Mouse (Mus musculus): ENCODE measurements around the gene Hoxc6. TPM values are rescaled to one million over a fixed set of nuclear protein-coding genes. Genes with fewer than 3 reads are reported as not detected.

Gene Hoxc6
- polyA plus RNA-seq, 1 experiment from 2014 or later, result not detected

DNA sequence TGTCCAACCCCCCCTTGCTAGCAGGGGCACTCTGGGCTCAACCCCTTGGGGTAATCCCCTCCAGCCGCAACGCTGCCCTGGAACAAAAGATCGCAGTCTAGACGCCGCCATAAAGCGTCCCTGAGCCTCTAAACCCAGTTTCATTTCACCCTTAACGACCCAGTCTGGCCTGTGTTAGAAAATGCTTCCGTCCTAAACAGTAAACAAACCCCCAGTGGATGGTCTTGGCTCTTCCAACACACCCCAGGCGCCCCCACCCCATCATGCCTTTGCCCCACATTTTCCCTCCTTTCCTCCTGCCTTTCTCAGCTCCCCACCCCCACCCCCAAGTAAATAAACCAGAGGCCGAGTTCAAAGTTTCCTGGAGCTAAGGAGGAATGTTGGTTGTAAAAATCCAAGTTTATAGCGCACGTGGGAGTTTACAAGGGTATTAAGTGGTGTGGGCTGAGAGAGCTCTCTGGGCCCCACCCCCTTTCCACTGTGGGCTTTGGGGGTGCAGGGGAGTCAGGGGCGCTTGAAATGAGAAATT, 38.3 kb upstream of the Hoxc6 start:
- Histone ChIP-seq H3K27ac (ENCODE audit: low read length) (no peak overlapping the region), H3K27me3 (ENCODE audit: control insufficient read depth, insufficient read depth, low read depth, low read length) (peaks cover 95% of the 10 kb centered on the region), H3K4me3 (ENCODE audit: low read depth, low read length) (no peak overlapping the region), H3K36me3 (ENCODE audit: control insufficient read depth, insufficient read depth) (no peaks in the 10 kb centered on the region), H3K9me3 (replicated peaks; ENCODE audit: control insufficient read depth, low read length) (no peaks in the 10 kb centered on the region), H3K4me1 (ENCODE audit: control insufficient read depth, low read depth, low read length) (no peaks in the 10 kb centered on the region), H3K4me2 (ENCODE audit: low read depth, low read length) (no peak overlapping the region), H3K9ac (ENCODE audit: low read depth, low read length) (no peak overlapping the region)
- no peak for ATAC-seq (ENCODE audit: low read depth)
- under 1% methylated on average over 13 of the region's 13 CpGs for WGBS (ENCODE audit: insufficient replicate concordance)

DNA sequence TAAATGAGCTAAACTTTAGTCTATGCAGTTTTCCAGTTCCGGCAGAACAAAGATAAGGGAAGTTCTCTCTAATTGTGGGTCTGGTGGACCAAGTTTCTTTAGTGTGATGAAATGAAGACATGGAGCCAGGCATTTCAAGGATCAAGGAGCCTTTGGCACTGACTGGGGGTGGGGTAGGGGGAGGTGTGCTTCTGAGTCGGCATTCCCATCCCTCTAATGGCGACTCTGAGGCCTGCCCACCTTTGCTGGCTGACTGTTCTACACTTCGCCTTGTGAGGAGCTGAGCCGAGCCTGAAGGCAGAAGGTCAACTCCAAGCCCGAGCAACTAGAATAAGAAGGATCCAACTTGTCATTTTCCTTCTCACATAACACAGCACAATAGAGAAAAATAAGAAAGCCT, 36.3 kb upstream of the Hoxc6 start:
- Histone ChIP-seq H3K9ac (ENCODE audit: low read depth, low read length) (no peak overlapping the region), H3K27ac (ENCODE audit: low read length) (no peak overlapping the region), H3K4me1 (ENCODE audit: control insufficient read depth, low read depth, low read length) (no peaks in the 10 kb centered on the region), H3K4me2 (ENCODE audit: low read depth, low read length) (no peak overlapping the region), H3K4me3 (ENCODE audit: low read depth, low read length) (no peak overlapping the region), H3K9me3 (replicated peaks; ENCODE audit: control insufficient read depth, low read length) (no peaks in the 10 kb centered on the region), H3K27me3 (ENCODE audit: control insufficient read depth, insufficient read depth, low read depth, low read length) (peaks cover 95% of the 10 kb centered on the region), H3K36me3 (ENCODE audit: control insufficient read depth, insufficient read depth) (no peaks in the 10 kb centered on the region)
- ATAC-seq (ENCODE audit: low read depth), result no peak
- WGBS (ENCODE audit: insufficient replicate concordance), result 4% methylated on average over 6 of the region's 6 CpGs

DNA sequence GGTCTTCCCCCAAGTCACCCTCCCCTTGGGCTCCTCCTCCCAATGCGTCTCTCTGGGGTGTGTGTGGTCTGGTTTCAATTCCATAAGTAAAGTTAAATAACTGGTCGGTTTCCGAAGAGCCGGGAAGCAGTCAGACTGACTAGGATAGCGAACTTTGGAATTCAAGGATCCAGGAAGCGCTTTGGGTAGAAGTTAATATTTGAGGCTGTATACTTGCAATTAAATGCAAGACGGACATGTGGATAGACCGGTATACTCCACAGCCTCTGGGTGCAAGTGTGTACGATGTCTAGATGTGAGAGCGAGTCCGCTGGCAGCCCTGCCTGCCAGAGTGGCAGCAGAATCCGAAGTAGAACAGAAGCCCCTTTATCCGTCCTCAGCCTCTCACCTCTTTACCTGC, 35.6 kb upstream of the Hoxc6 start:
- no peaks in the 10 kb centered on the region for H3K4me1 ChIP-seq (ENCODE audit: control insufficient read depth, low read depth, low read length)
- peaks cover 95% of the 10 kb centered on the region for H3K27me3 ChIP-seq (ENCODE audit: control insufficient read depth, insufficient read depth, low read depth, low read length)
- H3K4me2 ChIP-seq (ENCODE audit: low read depth, low read length), result no peak overlapping the region
- H3K36me3 ChIP-seq (ENCODE audit: control insufficient read depth, insufficient read depth), result no peaks in the 10 kb centered on the region
- H3K4me3 ChIP-seq (ENCODE audit: low read depth, low read length), result no peak overlapping the region
- 4% methylated on average over 13 of the region's 13 CpGs for WGBS (ENCODE audit: insufficient replicate concordance)
- H3K9ac ChIP-seq (ENCODE audit: low read depth, low read length), result no peak overlapping the region
- no peak for ATAC-seq (ENCODE audit: low read depth)
- no peak overlapping the region for H3K27ac ChIP-seq (ENCODE audit: low read length)
- H3K9me3 ChIP-seq (replicated peaks; ENCODE audit: control insufficient read depth, low read length), result no peaks in the 10 kb centered on the region

DNA sequence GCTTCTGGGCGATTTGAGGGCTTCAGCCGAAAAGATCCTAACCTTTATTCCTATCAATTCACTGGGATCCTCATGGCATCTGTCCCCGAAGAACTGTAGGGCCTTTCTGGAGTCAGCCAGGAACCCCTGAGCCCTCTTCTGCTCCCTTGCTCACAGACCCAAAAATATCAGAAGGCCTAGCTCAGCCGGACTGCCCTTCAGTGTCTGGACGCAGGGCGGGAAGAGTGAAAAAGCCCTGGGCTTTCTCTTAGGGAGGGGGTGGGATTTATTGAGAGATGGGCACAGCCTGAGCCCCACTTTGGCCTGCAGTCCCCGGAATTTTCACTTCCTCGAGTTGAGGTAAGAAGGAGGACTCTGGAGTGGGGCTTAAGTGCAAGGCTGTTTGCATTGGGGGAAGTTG, 34.8 kb upstream of the Hoxc6 start:
- Histone ChIP-seq H3K36me3 (ENCODE audit: control insufficient read depth, insufficient read depth) (no peaks in the 10 kb centered on the region), H3K4me1 (ENCODE audit: control insufficient read depth, low read depth, low read length) (no peaks in the 10 kb centered on the region), H3K9ac (ENCODE audit: low read depth, low read length) (no peak overlapping the region), H3K4me2 (ENCODE audit: low read depth, low read length) (no peak overlapping the region), H3K4me3 (ENCODE audit: low read depth, low read length) (no peak overlapping the region), H3K27me3 (ENCODE audit: control insufficient read depth, insufficient read depth, low read depth, low read length) (peaks cover 93% of the 10 kb centered on the region), H3K27ac (ENCODE audit: low read length) (no peak overlapping the region), H3K9me3 (replicated peaks; ENCODE audit: control insufficient read depth, low read length) (no peaks in the 10 kb centered on the region)
- no peak for ATAC-seq (ENCODE audit: low read depth)
- 6% methylated on average over 8 of the region's 8 CpGs for WGBS (ENCODE audit: insufficient replicate concordance)

DNA sequence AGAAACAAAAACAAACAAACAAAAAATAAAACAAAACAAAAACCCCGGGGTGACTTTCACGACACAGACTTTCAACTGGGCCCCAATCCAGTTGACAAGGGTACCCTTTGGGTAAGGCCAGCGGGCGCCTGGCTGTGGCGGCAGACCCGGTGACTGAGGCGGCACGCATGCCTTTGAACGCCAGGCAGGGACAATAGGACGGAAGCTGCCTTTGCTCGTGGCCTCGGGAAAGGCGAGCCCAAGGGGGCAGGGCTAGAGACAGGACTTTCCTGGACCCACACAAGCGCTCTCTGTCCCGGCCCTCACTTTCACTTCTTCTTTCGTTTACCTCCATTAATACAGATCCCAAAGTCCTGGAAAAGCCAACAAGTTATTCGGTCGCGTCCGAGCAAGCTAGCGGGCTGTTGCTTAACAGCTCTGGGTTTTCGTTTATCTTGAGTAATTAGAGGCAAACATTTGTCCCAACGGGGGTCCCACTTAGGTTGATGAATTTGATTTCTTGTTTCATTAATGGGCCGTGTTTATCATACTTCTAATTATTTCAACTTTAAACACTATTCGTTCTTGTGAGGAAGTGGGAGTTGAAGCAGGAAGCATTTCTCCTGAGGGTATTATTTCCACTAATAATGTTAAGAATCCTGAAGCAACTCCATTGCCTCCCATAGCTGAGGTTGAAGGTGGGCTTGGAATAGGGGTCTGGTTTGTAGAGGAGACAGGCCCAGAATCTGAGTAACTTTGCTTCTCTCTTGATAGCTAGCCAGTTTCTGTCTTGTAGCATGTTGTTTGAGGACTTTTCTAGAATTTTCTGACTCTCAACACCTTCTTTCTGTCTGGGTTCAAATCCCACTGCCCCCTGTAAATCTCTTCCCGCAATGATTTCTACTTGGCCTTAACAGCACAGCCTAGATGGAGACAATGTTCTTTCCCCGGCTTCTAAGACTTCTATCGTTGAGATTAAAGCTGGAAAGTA, 34.1 kb upstream of the Hoxc6 start:
- ATAC-seq (ENCODE audit: low read depth), result no peak

DNA sequence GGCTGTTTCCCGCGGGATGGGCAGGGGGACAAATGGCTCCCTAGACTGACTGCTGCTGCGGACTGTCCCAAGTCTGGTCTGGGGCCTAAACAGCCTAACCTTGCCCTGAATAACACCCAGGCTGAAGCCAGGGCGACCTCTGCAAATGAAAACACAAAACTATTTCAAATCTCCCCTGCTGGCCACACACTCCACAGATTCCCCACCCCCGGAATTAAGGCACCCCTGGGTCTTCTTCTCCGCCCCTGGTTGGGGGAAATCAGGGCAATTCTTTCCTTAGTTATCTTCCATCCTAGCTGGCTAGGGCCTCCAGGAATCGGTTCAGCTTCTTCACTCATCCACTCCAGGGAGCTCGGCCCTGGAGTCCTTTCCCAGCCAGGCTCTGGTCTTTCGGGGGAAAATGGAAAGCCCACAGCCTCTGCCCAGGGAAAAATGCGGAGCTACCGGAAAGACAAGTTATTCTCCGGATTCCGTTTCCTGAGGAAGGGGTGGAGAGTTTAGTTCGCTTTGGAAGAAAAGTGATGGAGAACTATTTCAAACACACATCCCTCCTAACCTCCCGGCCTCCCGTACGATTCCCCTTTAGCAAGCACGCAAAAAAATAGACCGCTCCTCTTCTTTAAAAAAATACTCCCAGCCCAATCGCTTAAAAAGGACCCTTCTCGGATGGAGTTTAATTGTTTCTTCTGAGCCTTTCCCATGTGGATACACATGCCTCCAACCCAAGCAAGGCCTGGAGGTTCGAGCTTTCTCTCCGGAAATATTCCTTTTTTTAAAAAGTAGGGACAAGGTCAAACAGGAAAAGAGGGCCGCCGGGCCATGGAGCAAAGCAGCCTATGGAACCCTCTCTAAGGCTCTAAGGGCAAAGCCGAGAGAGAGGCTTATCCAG, 32.8 kb upstream of the Hoxc6 start:
- WGBS (ENCODE audit: insufficient replicate concordance), result 4% methylated on average over 26 of the region's 26 CpGs
- Histone ChIP-seq H3K27ac (ENCODE audit: low read length) (no peak overlapping the region), H3K4me2 (ENCODE audit: low read depth, low read length) (no peak overlapping the region), H3K9ac (ENCODE audit: low read depth, low read length) (no peak overlapping the region), H3K9me3 (replicated peaks; ENCODE audit: control insufficient read depth, low read length) (no peaks in the 10 kb centered on the region), H3K4me1 (ENCODE audit: control insufficient read depth, low read depth, low read length) (no peaks in the 10 kb centered on the region), H3K27me3 (ENCODE audit: control insufficient read depth, insufficient read depth, low read depth, low read length) (peaks cover 95% of the 10 kb centered on the region), H3K4me3 (ENCODE audit: low read depth, low read length) (no peak overlapping the region), H3K36me3 (ENCODE audit: control insufficient read depth, insufficient read depth) (no peaks in the 10 kb centered on the region)
- no peak for ATAC-seq (ENCODE audit: low read depth)

More for the DNA sequence above, 34.1 kb upstream of the Hoxc6 start:
- Histone ChIP-seq H3K9me3 (replicated peaks; ENCODE audit: control insufficient read depth, low read length) (no peaks in the 10 kb centered on the region), H3K4me3 (ENCODE audit: low read depth, low read length) (no peak overlapping the region), H3K36me3 (ENCODE audit: control insufficient read depth, insufficient read depth) (no peaks in the 10 kb centered on the region), H3K4me2 (ENCODE audit: low read depth, low read length) (no peak overlapping the region), H3K9ac (ENCODE audit: low read depth, low read length) (no peak overlapping the region), H3K27ac (ENCODE audit: low read length) (no peak overlapping the region), H3K4me1 (ENCODE audit: control insufficient read depth, low read depth, low read length) (no peaks in the 10 kb centered on the region), H3K27me3 (ENCODE audit: control insufficient read depth, insufficient read depth, low read depth, low read length) (peaks cover 94% of the 10 kb centered on the region)
- 2% methylated on average over 28 of the region's 28 CpGs for WGBS (ENCODE audit: insufficient replicate concordance)

DNA sequence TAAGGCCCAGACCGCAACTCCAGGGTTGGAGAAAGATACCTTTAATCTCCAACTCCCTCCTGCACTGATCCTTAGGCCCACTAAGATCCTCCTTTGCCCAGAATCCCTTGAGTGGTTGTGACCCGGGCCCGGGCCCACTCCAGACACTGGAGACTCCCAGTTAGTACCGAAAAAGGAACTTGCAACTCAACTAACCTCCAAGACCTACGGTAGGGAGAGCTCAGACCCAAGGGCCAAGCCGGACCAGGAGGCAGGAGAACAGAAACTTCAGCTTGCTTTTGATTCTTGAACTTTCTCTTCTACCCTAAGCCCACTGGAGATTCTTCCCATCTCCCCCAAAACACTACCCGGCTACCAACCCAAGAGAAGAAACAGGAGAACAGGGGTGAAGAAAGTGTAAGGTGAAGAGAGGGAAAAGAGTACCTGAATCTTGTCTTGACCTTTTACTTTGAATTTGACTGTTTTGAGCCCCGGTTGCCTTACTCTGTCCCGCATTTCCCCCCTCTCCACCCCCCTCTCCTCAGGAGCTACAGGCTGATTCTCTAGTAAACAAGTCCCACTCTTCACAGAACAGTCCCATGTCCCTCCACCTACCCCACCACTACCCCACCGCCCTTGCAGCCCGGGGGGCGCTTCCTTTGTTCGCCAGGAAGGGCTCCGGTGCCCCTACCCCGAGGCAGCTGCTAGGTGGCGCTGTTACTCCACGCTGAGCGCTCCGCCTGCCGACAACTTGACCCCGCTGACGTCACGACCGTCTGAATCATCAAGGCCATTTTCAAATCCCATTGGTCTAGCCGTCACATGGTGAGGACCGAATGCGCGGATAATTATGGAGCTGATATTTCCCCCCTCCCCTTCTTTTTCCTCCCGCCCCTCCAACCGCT, 31.9 kb upstream of the Hoxc6 start:
- no peaks in the 10 kb centered on the region for H3K9me3 ChIP-seq (replicated peaks; ENCODE audit: control insufficient read depth, low read length)
- no peak overlapping the region for H3K4me3 ChIP-seq (ENCODE audit: low read depth, low read length)
- no peaks in the 10 kb centered on the region for H3K36me3 ChIP-seq (ENCODE audit: control insufficient read depth, insufficient read depth)
- no peak for ATAC-seq (ENCODE audit: low read depth)
- no peaks in the 10 kb centered on the region for H3K4me1 ChIP-seq (ENCODE audit: control insufficient read depth, low read depth, low read length)
- no peak overlapping the region for H3K4me2 ChIP-seq (ENCODE audit: low read depth, low read length)
- H3K27ac ChIP-seq (ENCODE audit: low read length), result no peak overlapping the region
- H3K27me3 ChIP-seq (ENCODE audit: control insufficient read depth, insufficient read depth, low read depth, low read length), result peaks cover 95% of the 10 kb centered on the region
- 3% methylated on average over 30 of the region's 30 CpGs for WGBS (ENCODE audit: insufficient replicate concordance)
- H3K9ac ChIP-seq (ENCODE audit: low read depth, low read length), result no peak overlapping the region

DNA sequence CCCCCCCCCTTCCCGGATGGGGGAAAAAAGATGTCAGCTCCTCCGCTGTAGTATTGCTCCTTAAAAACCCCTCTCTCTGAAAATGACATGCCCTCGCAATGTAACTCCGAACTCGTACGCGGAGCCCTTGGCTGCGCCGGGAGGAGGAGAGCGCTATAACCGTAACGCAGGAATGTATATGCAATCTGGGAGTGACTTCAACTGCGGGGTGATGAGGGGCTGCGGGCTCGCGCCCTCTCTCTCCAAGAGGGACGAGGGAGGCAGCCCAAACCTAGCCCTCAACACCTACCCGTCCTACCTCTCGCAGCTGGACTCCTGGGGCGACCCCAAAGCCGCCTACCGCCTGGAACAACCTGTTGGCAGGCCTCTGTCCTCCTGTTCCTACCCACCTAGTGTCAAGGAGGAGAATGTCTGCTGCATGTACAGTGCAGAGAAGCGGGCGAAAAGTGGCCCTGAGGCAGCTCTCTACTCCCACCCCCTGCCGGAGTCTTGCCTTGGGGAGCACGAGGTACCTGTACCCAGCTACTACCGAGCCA, 31.2 kb upstream of the Hoxc6 start, which contains the start of gene Hoxc10:
Gene Hoxc10 (plus strand): TSS at position 21 of the 536 bp plus-strand sequence.
- Histone ChIP-seq H3K4me1 (ENCODE audit: control insufficient read depth, low read depth, low read length) (no peaks in the 10 kb centered on the region), H3K9me3 (replicated peaks; ENCODE audit: control insufficient read depth, low read length) (no peaks in the 10 kb centered on the region), H3K27me3 (ENCODE audit: control insufficient read depth, insufficient read depth, low read depth, low read length) (peaks cover 95% of the 10 kb centered on the region), H3K4me3 (ENCODE audit: low read depth, low read length) (no peak within 1 kb of the TSS), H3K36me3 (ENCODE audit: control insufficient read depth, insufficient read depth) (no peaks in the 10 kb centered on the region), H3K4me2 (ENCODE audit: low read depth, low read length) (no peak within 1 kb of the TSS), H3K27ac (ENCODE audit: low read length) (no peak within 1 kb of the TSS), H3K9ac (ENCODE audit: low read depth, low read length) (no peak within 1 kb of the TSS)
- no peak for ATAC-seq (ENCODE audit: low read depth)
- WGBS (ENCODE audit: insufficient replicate concordance), result 4% methylated on average over 27 of the region's 27 CpGs
